Mouse (Mus musculus): Measurements from ENCODE around the gene Dnaic1.

Dnaic1 gene

GRCm38 (mm10) chr4:41569411-41569885 is at the start of gene Dnaic1, which contains the start of gene Fam219a:
Gene Dnaic1, plus strand, starts transcription at chr4:41569775.
Gene Fam219a, minus strand, starts transcription at chr4:41569538.
- DNase-seq (ENCODE audit: low spot score): peak; percentile 97

DNA sequence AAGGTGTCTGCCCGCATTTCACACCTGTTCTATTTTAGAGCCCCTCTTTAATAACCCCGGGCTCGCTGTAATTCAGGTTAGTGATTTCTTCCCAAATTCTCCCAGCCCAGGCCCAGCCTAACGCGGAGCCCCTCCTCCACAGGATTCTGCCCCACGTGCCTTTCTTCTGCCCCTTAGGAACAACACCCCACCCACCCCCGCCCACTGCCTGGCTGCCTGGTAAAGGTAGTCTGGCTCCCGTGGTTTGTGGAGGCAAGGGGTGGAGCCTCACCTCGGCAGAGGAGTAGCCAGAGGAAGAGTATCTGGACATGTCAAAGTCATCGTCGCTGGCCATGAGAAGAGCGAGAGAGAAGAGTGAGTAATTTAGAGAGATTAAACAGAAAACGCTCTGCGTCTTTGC is 48.9 kb upstream of the Dnaic1 start:
- DNase-seq (ENCODE audit: low spot score): no peak

DNA sequence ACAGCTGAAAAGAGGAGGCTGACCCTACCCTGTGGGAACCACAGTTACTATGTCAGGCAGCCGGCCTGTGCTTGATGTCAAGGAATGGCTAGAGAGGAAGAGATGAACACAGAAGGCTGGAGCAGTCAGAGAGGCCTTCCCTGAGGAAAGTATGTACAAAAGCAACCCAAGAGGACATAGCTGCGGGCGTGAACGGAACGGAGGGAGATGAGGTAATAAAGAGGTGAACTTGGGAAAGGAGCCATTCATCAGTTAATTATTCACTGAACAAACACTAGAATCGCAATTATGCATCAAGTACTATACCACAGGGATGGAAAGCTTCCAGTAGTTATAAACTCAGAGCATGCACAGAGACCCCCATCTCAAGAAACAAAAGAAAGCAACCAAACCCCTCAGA is 47.4 kb upstream of the Dnaic1 start:
- no peak for DNase-seq (ENCODE audit: low spot score)

DNA sequence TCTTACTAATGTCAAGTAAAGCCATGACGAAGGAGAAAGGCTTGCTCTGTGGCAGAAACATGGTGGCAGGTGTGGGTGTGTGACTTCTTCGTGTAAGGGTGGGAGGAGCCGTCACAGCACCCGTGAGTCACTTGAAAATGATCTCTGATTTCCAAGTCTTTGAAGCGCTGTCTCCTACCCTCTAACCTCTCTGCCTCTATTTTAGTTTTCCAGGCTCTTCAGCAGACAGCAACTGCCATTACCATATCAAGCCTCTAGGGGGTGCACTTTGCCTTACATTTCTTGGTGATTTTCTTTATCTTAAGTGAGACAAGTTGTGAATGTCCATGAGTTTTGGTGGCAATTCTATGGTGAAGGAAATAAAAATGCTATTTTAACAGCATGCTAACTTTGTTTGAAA is 46.8 kb upstream of the Dnaic1 start:
- peak; percentile 60 for DNase-seq (ENCODE audit: low spot score)

DNA sequence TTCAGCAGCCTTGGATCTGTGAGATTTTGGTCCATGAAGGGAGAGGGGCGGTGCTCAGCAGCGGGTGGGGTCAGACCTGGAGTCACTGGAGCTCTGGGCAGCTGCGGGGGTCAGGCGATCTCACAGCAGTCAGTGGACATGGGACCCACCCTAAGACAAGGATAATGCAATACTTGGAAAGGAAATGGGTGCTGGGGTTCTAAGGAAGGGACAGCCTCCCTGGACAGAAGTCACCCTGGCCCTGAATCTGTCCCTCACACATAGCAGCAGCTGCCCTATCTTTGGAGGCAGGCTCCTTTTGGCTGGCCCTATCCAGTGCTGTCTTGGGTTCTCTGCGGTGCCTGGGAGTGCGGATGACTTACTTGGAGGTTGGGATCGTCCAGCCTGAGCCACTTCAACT is 45.7 kb upstream of the Dnaic1 start:
- DNase-seq (ENCODE audit: low spot score): no peak

- no peak for DNase-seq (ENCODE audit: low spot score)
Observed at GRCm38 (mm10) chr4:41524829-41525228, 44.7 kb upstream of the Dnaic1 start.

DNA sequence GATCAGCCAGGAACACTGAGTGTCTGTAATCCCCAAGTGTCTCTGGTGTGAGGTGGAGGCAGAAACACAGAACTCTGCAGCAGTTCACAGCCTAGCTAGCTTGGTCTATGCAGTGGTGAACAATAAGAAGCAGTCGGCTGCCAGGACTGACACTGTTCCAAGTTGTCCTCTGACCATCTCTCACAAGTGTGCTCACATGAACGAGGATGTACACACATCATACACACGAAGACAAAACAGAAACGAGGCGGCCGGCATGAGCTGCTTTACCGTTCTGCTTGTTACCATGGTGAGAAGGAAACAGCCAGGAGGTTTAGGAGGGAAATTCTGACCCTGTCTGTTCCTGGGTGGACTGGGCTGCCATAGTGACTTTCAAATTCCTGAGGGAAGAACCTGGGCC is 43.0 kb upstream of the Dnaic1 start:
- no peak for DNase-seq (ENCODE audit: low spot score)

GRCm38 (mm10) chr4:41527076-41527475 is 42.5 kb upstream of the Dnaic1 start:
- DNase-seq (ENCODE audit: low spot score): no peak

DNA sequence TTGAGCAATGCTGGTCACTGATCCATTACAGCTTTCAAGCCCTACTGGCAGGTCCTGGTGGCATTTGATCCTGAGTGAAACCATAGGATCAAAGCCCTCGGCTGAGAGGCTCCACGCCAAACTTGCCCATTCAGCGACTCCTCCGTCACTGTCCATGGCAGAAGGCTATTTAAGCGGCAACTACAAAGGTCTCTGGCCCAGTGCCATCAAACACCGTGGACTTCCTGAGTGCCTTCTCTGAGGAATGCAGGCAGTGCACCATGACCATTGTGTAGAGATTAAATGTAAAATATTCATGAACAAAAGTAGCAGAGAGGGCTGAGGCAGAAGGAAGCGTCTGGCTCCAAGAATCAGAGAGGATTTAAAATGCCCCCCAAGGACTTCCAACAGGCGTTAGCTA is 41.6 kb upstream of the Dnaic1 start:
- DNase-seq (ENCODE audit: low spot score): peak; percentile 44

GRCm38 (mm10) chr4:41532420-41532819 is 37.2 kb upstream of the Dnaic1 start:
- no peak for DNase-seq (ENCODE audit: low spot score)

DNA sequence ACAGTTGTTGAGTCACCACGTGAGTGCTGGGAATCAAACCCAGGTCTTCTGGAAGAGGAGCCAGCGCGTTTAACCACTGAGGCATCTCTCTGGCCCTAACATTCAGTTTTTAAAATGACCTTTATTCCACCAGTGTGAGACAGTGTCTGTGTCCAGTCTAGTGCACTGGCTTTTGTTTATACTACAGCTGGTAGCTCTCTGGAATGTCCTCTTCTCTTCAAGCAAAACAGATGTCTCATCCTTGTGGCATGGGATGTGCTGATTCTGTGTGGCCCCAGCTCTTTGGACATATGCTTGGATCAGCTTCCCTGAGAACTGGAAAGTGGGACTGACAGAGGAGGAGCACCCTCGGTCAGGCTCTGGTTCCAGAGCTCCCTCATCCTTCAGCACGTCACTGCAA is 34.7 kb upstream of the Dnaic1 start:
- no peak for DNase-seq (ENCODE audit: low spot score)

DNA sequence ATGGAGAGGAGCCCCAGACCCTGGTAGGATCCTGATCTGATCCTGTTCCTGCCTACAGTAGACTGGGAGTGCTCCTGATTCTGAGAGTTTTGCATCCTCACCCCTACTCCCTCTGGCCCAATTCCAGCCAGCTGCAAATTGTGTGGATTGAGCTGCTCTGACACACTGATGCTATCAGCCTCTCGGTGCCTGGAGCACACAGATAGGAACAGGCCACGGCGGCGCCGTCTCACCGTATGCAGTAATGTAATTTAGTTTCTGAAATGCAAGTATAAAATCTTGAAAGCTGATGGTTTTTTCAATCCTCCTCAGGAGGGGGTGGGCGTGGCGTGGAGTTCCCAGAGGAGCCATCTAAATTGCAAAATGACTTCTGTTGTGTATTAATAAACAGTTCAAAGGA is 27.4 kb upstream of the Dnaic1 start:
- peak; percentile 87 for DNase-seq (ENCODE audit: low spot score)

DNA sequence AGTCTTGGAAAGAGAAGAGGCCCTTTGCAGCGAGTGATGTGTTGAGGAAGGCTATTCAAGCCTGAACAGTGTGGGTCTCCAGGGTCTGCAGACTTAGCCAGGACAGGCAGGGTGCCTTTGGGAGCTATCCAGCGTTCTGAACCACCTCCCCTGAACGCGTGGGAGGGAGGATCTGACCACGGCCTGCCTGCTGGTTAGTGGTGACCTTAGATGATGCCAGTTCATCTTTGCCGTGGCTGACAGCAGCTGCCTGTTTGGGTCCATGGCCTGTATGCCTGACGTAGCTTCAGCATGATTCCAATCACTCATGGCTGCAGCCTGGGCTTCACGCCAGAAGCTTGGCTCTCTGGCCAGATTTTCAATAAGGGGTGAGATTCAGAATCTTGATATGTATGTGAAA is 23.6 kb upstream of the Dnaic1 start:
- peak; percentile 77 for DNase-seq (ENCODE audit: low spot score)

- no peak for DNase-seq (ENCODE audit: low spot score)
Observed at GRCm38 (mm10) chr4:41547086-41547485, 22.5 kb upstream of the Dnaic1 start.

DNA sequence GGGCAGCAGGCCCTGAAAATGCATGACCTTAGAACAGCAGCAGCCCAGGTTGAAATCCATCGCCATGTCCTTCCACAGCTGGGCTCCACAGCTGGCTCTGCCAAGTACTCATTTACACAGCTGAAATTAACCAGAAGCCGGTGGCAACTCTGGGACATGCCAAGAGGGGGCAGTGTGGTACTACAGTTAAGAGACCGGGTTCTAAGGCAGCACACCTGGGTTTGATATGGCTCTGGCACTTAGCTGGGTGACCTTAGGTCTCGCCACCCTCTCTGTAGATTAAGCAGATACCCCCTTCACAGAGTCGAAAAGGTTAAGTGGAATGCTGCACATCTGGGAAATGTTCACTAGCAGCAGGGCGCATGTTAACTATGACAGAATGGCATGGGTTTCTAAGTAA is 17.0 kb upstream of the Dnaic1 start:
- DNase-seq (ENCODE audit: low spot score): peak; percentile 87

- no peak for DNase-seq (ENCODE audit: low spot score)
Observed at GRCm38 (mm10) chr4:41553116-41553515, 16.5 kb upstream of the Dnaic1 start.

DNA sequence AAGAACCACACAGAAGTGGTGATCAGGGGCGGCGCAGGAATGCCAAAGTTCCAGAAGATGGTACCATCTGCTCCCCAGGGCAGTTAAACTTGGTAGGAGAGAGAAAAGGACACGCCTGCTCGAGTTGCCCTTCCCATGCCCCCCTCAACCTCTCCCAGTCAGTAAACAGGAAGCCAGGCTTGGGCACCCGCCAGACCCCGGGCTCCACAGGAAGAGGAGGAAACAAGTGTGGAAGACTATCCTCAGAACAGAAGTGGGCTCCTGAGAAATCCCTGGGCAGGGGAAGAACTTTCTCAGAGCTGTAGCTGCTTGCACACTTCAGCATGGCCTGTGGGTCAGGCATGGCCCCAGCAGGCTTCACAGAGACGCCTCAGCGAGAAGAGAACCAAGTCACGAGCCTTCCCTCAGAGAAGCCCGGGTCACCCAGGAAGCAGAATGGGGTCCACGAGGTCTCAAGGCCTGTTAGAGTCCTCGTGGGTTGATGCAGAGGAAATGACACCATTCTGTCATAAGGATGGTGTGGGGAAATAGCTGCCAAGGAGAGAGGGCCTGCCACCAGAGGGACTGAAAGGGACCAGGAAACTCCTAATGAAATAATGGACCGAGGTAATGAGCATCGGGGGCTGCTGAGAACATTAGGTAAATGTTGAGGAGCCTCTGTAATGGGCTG is 14.4 kb upstream of the Dnaic1 start:
- no peak for DNase-seq (ENCODE audit: low spot score)

DNA sequence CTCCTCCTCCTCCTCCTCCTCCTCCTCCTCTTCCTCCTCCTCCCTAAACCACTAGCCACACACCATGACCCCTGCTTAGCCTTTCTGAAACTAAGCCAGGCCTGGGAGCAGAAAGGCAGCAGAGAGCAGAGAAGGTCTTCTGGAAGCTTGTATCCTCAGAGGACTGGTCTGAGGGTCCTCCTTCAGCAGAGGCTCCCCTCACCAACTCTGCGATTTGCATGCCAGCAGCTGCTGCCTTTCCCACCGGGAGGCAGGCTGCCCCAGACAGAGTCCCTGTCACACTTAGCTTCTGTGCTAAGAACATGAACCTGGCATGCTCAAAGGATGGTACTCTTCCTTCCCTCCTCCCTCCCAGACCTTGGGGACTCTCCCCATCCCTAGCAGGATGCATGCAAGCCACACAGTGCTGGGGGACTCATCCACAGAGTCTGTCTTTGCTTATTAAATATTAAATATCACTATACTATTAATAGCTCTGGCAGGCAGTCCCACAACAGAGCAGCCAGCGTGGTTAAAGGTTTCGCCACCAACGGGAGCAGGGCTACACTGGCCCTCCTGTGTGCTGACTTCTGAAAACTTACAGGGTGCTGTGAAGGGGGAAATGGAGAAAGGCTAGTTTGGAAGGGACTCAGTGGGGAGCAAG is 13.1 kb upstream of the Dnaic1 start:
- no peak for DNase-seq (ENCODE audit: low spot score)

- DNase-seq (ENCODE audit: low spot score): no peak
Observed at GRCm38 (mm10) chr4:41557092-41557491, 12.5 kb upstream of the Dnaic1 start.

- no peak for DNase-seq (ENCODE audit: low spot score)
Observed at GRCm38 (mm10) chr4:41563297-41563696, 6.3 kb upstream of the Dnaic1 start.

GRCm38 (mm10) chr4:41566123-41566522 is 3.5 kb upstream of the Dnaic1 start:
- DNase-seq (ENCODE audit: low spot score): peak; percentile 26

GRCm38 (mm10) chr4:41568239-41568638 is 1.3 kb upstream of the Dnaic1 start:
- peak; percentile 80 for DNase-seq (ENCODE audit: low spot score)

DNA sequence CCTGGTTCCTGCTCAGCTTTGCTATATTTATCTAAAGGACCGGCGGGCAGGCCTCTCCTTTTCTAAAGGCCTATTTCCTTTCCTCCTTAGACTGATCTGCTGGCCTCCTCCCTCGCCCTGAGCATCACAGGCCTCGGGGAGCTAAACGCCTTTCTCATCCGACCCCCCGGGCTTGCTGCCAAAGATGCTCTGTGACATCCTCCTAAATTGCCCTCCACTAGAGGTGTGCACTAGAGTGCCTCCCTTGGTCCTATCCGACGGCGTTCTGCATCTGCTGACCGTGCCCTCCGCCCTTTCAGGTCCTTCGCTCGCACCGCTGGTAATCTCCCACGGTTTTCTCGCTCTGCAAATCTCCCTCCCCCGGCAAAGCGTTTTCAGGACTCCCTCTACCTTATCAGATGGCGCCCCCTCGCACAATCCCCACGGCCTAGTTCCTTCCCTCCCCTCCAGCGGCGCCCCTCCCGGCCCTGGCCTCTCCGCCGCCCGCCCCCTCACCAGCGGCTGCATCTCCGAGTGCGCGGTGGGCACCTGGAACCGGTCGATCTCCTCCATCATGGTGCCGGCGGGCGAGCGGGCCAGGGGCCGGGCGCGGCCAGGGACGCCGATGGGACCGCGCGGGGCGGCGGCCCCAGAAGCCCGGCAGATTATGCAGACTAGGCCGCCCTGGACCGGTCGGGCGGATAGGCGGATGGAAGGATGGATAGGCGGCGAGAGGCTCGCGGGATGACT is 729 bp upstream of the Dnaic1 start:
- peak; percentile 83 for DNase-seq (ENCODE audit: low spot score)
